In the genomic region with DNA sequence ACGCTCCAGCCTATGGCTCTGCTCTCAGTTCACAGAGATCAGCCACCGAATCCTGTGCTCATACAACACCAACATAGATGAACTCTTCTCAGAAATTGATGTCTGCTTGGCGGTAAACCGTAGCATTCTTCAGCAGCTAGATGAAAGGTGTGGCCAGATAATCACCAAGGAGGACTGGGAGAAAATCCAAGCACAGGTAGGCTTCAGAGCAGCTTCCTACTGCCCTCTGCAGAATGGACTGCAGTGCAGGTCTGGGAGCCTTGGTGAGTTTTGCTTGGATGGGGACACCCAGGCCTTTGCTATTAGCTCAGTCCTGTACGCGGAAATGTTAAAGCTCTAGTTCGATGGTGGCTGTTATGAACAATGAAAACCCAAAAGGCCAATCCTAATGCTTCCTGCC, we compare ENCODE assay signal across 25 mouse cellular contexts. TPM values are rescaled to one million over a fixed set of nuclear protein-coding genes. Genes with fewer than 3 reads are reported as not detected.
"Had no signal": no experiment of that assay in that cellular context is flagged by ENCODE, and none has a peak within 500 bp of the region (broad histone marks: within the 10 kb centered on the region; RNA-seq: fewer than 3 reads in every experiment).

No protein-coding gene starts in this region.

- H3K9ac ChIP-seq: forebrain, postnatal 0 days; heart, embryonic 12.5 days; hindbrain, embryonic 12.5 days; hindbrain, embryonic 14.5 days; kidney, embryonic 15.5 days; limb, embryonic 12.5 days had no signal

- H3K27ac ChIP-seq: heart, adult 2 months; hindbrain, embryonic 10.5 days; hindbrain, embryonic 12.5 days; hindbrain, embryonic 14.5 days; kidney, embryonic 15.5 days; kidney, postnatal 0 days; left cerebral cortex, adult 2 months; limb, embryonic 10.5 days; limb, embryonic 12.5 days had no signal

- H3K27me3 ChIP-seq: heart, embryonic 12.5 days; hindbrain, embryonic 12.5 days; kidney, embryonic 15.5 days; limb, embryonic 12.5 days had no signal

- H3K9me3 ChIP-seq: heart, embryonic 12.5 days; hindbrain, embryonic 10.5 days; hindbrain, embryonic 12.5 days; kidney, embryonic 15.5 days; limb, embryonic 10.5 days; limb, embryonic 12.5 days had no signal

- ATAC-seq: forebrain, postnatal 0 days; hindbrain, embryonic 16.5 days; inflammation-experienced regulatory T-cells, adult 6 months had no signal

- H3K4me2 ChIP-seq: heart, embryonic 12.5 days; hindbrain, embryonic 12.5 days; hindbrain, embryonic 14.5 days; kidney, embryonic 15.5 days; limb, embryonic 12.5 days; liver, embryonic 11.5 days had no signal

- DNase-seq: forebrain, postnatal 0 days; gastrocnemius, postnatal 10 days; gastrocnemius, postnatal 25 days; heart, adult 2 months; heart, postnatal 10 days; heart, postnatal 4 days; kidney, adult 11 months; kidney, adult 2 months; kidney, adult 9 months; kidney, postnatal 14 days; kidney, postnatal 36 days; liver had no signal

- H3K36me3 ChIP-seq: heart, embryonic 12.5 days; hindbrain, embryonic 12.5 days; kidney, embryonic 15.5 days; limb, embryonic 10.5 days; limb, embryonic 12.5 days had no signal

- H3K4me3 ChIP-seq: heart, adult 2 months; heart, embryonic 12.5 days; hindbrain, embryonic 10.5 days; hindbrain, embryonic 12.5 days; kidney, embryonic 15.5 days; left cerebral cortex, adult 2 months; limb, embryonic 10.5 days; limb, embryonic 12.5 days had no signal

- H3K4me1 ChIP-seq: heart, embryonic 12.5 days; hindbrain, embryonic 12.5 days; kidney, embryonic 15.5 days; limb, embryonic 10.5 days; limb, embryonic 12.5 days had no signal

RNA-seq across cellular contexts. Expression of a gene that starts 28.3 kb away (rescaled TPM):
- total RNA-seq: granulocyte monocyte progenitor cell, adult 5-6 weeks had no signal
